Mouse (Mus musculus) heart, embryonic 11.5 days (tissue): ENCODE results near the gene Brpf3. TPM values are rescaled to one million over a fixed set of nuclear protein-coding genes. Genes with fewer than 3 reads are reported as not detected.
"Not testable (repeated sequence)": the region's sequence is repeated elsewhere in the genome, so short reads cannot be mapped to it uniquely, and the experiment has no call there.

Source experiments
- ATAC-seq: fragments of 200-750 bp; cut with Nextera tagmentation; replicated peaks from 2 replicates; pipeline ENCODE4 v1.8.0; 2017; ENCODE audit warnings: moderate library complexity; ENCODE audit not compliant: insufficient number of reproducible peaks, low FRiP score, low TSS enrichment
- H3K27ac ChIP-seq: fragments of 300-500 bp; sonication (generic); 2 replicates; pipeline ENCODE4 v1.5.1; 2014; ENCODE audit warnings: mild to moderate bottlenecking, low read depth, low read length
- H3K27me3 ChIP-seq: fragments of 300-500 bp; sonication (generic); 2 replicates; pipeline ENCODE4 v1.6.1; 2014; ENCODE audit warnings: mild to moderate bottlenecking, low read length, mixed read lengths; ENCODE audit not compliant: control insufficient read depth, insufficient read depth
- H3K36me3 ChIP-seq: fragments of 300-500 bp; sonication (generic); 2 replicates; pipeline ENCODE4 v1.6.1; 2014; ENCODE audit warnings: mild to moderate bottlenecking, low read length, moderate library complexity, mixed read lengths; ENCODE audit not compliant: control insufficient read depth, insufficient read depth
- H3K4me1 ChIP-seq: fragments of 300-500 bp; sonication (generic); 2 replicates; pipeline ENCODE4 v1.6.1; 2014; ENCODE audit warnings: low read length; ENCODE audit not compliant: control insufficient read depth, insufficient read depth
- H3K4me2 ChIP-seq: fragments of 300-500 bp; sonication (generic); 2 replicates; pipeline ENCODE4 v1.6.1; 2014; ENCODE audit warnings: mild to moderate bottlenecking, moderate library complexity
- H3K4me3 ChIP-seq: fragments of 300-500 bp; sonication (generic); 2 replicates; pipeline ENCODE4 v1.5.1; 2014; ENCODE audit warnings: low read depth, low read length
- H3K9ac ChIP-seq: fragments of 300-500 bp; sonication (generic); 2 replicates; pipeline ENCODE4 v1.6.1; 2014; ENCODE audit warnings: mild to moderate bottlenecking, low read depth, low read length, moderate library complexity
- H3K9me3 ChIP-seq: fragments of 300-500 bp; sonication (generic); replicated peaks from 2 replicates; pipeline ENCODE4 v1.6.1; 2016; ENCODE audit warnings: low read length; ENCODE audit not compliant: control insufficient read depth
- WGBS: fragments of 180-500 bp; shearing (Covaris S2); extraction: QIAGEN DNeasy Blood & Tissue Kit; methylation state at CpG from one replicate; pipeline ENCODE4 v1.1.7; 2014; ENCODE audit not compliant: insufficient replicate concordance; 5-methylcytosine and 5-hydroxymethylcytosine counted together
- polyA plus RNA-seq: library from polyadenylated mRNA; unstranded; fragments of >200 nt; fragmentation: Nextera tagmentation; extraction: Ambion mirVana; gene quantifications from 2 replicates; pipeline ENCODE4 v1.2.1, GENCODE M21; 2014

Gene Brpf3
- polyA plus RNA-seq, 1 experiment from 2014 or later = 13.4 TPM

- not testable (repeated sequence) for ATAC-seq, H3K4me3 ChIP-seq, H3K4me2 ChIP-seq, H3K9me3 ChIP-seq, H3K27me3 ChIP-seq, H3K9ac ChIP-seq
- WGBS = 92% methylated on average over 10 of the region's 10 CpGs
- Histone ChIP-seq H3K4me1 (peaks cover 19% of the 10 kb centered on the region), H3K36me3 (peaks cover 50% of the 10 kb centered on the region), H3K27ac (peak overlapping the region; percentile 79; the same call in 1 of the 2 replicates)
Measured at GRCm38 (mm10) chr17:28816326-28816725, 15.4 kb downstream of the Brpf3 start.

DNA sequence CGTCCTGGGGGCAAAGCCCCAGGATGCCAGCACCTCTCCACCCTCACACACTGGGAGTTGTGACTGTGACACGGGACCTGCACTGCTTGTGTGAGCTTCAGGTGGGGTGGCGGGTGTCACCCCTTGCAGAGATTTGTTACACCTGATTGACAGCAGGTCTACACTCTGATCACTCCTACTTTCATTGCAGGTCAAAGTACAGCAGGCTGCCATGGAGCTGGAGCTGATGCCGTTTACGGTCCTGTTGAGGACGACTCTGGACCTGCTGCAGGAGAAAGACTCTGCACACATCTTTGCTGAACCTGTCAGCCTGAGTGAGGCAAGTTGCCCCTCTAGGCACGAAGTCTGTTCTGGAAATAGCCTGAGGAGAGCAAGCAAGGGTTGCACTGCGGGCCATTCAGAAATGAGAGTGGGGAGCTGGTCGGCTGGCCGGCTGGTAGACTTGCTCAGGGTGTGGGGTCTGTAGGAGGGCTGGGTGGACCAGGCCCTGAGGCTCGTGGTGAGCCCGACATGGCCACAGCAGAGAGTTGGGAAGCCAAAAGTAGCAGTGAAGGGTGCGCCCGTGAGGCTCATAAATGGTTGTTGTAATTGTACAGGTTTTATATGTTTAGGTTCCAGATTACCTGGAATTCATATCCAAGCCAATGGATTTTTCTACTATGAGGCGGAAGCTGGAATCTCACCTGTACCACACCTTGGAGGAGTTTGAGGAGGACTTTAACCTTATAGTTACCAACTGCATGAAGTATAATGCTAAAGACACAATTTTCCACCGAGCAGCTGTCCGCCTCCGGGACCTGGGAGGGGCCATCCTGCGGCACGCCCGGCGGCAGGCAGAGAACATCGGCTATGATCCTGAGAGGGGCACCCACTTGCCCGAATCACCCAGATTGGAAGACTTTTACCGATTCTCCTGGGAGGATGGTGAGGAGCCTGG lies 16.3 kb downstream of the Brpf3 start:
- H3K27ac ChIP-seq = no peak overlapping the region
- WGBS = 94% methylated on average over 25 of the region's 25 CpGs
- peaks cover 19% of the 10 kb centered on the region for H3K4me1 ChIP-seq

GRCm38 (mm10) chr17:28820189-28820588 lies 19.3 kb downstream of the Brpf3 start:
- Histone ChIP-seq H3K4me1 (peaks cover 14% of the 10 kb centered on the region), H3K27me3 (no peaks in the 10 kb centered on the region), H3K9me3 (no peaks in the 10 kb centered on the region), H3K4me3 (no peak overlapping the region), H3K36me3 (peaks cover 61% of the 10 kb centered on the region), H3K27ac (no peak overlapping the region), H3K9ac (no peak overlapping the region), H3K4me2 (no peak overlapping the region)
- WGBS = 91% methylated on average over 2 of the region's 2 CpGs
- no peak for ATAC-seq

More for the DNA sequence above, 16.3 kb downstream of the Brpf3 start:
- Histone ChIP-seq H3K36me3 (peaks cover 57% of the 10 kb centered on the region), H3K9me3 (no peaks in the 10 kb centered on the region), H3K27me3 (no peaks in the 10 kb centered on the region), H3K9ac (no peak overlapping the region), H3K4me2 (no peak overlapping the region), H3K4me3 (no peak overlapping the region)
- no peak for ATAC-seq

DNA sequence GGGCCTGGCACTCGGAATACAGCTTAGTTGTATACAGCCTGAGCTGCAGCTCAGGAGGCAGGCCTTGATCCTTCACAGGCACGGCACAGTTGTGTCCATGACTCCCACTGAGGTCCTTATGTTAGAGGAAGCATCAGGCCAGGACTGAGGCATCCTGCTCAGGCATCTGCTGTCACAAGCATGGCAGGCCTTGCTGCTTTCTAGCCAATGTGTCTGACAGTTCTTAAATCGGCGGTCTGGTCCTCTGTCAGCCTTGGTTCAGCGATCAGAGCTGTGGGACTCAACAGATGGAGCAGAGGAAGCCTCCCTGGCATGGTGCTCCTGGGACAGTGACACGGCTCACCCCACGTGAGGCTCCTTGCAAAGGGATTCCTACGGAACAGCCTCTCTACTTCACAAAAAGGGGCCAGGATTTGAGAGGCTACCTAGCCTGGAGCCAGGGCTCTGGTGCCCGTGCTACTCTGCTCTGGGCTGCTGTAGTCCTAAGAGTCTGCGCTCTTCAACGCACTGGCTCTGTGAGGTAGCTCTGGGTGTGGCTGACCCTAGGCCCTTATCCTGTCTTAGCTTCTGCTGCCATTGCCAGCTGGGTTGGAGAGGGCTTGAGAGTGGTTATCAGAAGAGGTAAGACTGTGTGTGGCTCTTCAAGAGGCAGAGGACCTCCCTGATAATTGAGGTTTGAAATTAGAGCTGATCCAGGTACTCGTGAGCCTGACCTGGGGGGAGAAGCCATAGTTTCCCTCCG lies 22.3 kb downstream of the Brpf3 start:
- H3K27ac ChIP-seq = peak overlapping the region; percentile 85
- peak overlapping the region; percentile 44 for H3K4me2 ChIP-seq
- H3K9me3 ChIP-seq = no peaks in the 10 kb centered on the region
- 79% methylated on average over 13 of the region's 13 CpGs for WGBS
- ATAC-seq = peak; percentile 95
- H3K27me3 ChIP-seq = no peaks in the 10 kb centered on the region
- H3K4me1 ChIP-seq = peaks cover 10% of the 10 kb centered on the region; the same call in 1 of the 2 replicates
- peak overlapping the region; percentile 17; the same call in 1 of the 2 replicates for H3K9ac ChIP-seq
- H3K4me3 ChIP-seq = peak overlapping the region; percentile 28
- peaks cover 56% of the 10 kb centered on the region for H3K36me3 ChIP-seq

DNA sequence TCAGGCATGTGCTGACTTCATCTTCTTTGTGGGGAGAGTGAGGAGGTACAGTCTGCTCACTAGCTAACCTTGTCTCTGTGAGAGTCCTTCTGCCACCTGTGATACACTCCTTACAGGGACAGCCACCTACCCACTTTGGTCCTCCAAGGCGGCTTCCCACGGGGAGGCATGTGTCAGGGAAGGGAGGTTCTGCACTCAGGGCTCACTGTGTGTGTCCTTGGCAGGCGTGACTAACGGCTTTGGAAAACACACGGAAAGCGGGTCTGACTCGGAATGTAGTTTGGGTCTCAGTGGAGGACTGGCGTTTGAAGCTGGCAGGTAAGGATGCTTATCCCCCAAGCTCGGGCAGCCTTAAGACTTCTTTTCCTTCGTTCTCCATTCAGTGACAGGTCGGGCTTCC lies 22.9 kb downstream of the Brpf3 start:
- no peak for ATAC-seq
- Histone ChIP-seq H3K9me3 (no peaks in the 10 kb centered on the region), H3K4me1 (peaks cover 10% of the 10 kb centered on the region; the same call in 1 of the 2 replicates), H3K36me3 (peaks cover 55% of the 10 kb centered on the region), H3K27me3 (no peaks in the 10 kb centered on the region), H3K27ac (peak overlapping the region; percentile 85), H3K4me2 (peak overlapping the region; percentile 44), H3K4me3 (peak overlapping the region; percentile 28), H3K9ac (peak overlapping the region; percentile 17; the same call in 1 of the 2 replicates)
- WGBS = 89% methylated on average over 11 of the region's 11 CpGs

- Histone ChIP-seq H3K4me1 (peaks cover 16% of the 10 kb centered on the region), H3K27ac (peak overlapping the region; percentile 25), H3K9ac (peak overlapping the region; percentile 40; the same call in 1 of the 2 replicates), H3K27me3 (no peaks in the 10 kb centered on the region), H3K4me2 (peak overlapping the region; percentile 44), H3K9me3 (no peaks in the 10 kb centered on the region), H3K4me3 (0 out of 2 replicates have a peak overlapping the region, but pooled peaks have one; percentile 28), H3K36me3 (peaks cover 52% of the 10 kb centered on the region)
- 69% methylated on average over 6 of the region's 6 CpGs for WGBS
- ATAC-seq = no peak
Measured at GRCm38 (mm10) chr17:28824896-28825295, 24.0 kb downstream of the Brpf3 start.

- H3K9ac ChIP-seq = peak overlapping the region; percentile 24; the same call in 1 of the 2 replicates
- H3K4me2 ChIP-seq = peak overlapping the region; percentile 44; the same call in 1 of the 2 replicates
- ATAC-seq = no peak
- no peak overlapping the region for H3K4me3 ChIP-seq
- peaks cover 16% of the 10 kb centered on the region for H3K4me1 ChIP-seq
- no peaks in the 10 kb centered on the region for H3K9me3 ChIP-seq
- peaks cover 50% of the 10 kb centered on the region for H3K36me3 ChIP-seq
- peak overlapping the region; percentile 57 for H3K27ac ChIP-seq
- 79% methylated on average over 6 of the region's 6 CpGs for WGBS
- H3K27me3 ChIP-seq = no peaks in the 10 kb centered on the region
Measured at GRCm38 (mm10) chr17:28825359-28826041, 24.6 kb downstream of the Brpf3 start.
